Mouse (Mus musculus): ENCODE data around the gene Agfg2. TPM values are rescaled to one million over a fixed set of nuclear protein-coding genes. Genes with fewer than 3 reads are reported as not detected.

Gene Agfg2
- total RNA-seq, 1 experiment: 12.5 TPM

DNA sequence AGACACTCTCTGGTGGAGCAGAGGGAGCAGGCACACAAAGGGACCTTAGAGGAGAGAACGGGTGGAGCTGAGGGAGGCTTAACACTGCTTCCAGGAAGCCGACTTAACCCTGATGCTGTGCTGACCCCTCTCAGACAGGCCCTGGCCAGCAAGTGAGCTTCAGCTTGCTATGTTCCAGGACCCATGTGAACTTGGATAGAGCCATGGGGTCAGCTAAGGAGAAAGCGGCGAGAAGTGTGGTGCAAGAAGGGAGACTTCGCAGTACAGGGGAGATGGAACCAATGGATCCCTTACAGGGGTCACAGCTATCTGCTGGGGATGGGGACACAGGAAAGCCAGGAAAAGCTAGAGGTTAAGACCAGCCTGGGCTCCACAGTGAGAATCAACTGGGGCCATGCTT, 71.5 kb downstream of the Agfg2 start:
- H3K36me3 ChIP-seq (ENCODE audit: control insufficient read depth, insufficient read depth, low read length, poor library complexity, severe bottlenecking): no peaks in the 10 kb centered on the region
- H3K4me1 ChIP-seq (ENCODE audit: control insufficient read depth in 2 of 2, insufficient read depth in 2 of 2, low read length in 2 of 2, poor library complexity in 1 of 2): peaks cover 4 to 51% of the 10 kb centered on the region in 2 experiments; a peak in 3 of 4 replicates
- in situ Hi-C loops (cut with MboI; ENCODE audit: low sequenced_read_pairs in 2 of 2, unreplicated experiment in 2 of 2): no loop called here
- peak overlapping the region; percentile 66 for H3K27ac ChIP-seq (ENCODE audit: insufficient read depth, low read depth, low read length, poor library complexity, severe bottlenecking)
- no peaks in the 10 kb centered on the region for H3K9me3 ChIP-seq (ENCODE audit: control insufficient read depth, insufficient read depth, low read depth, low read length)
- no peak for TF ChIP-seq CHD2 (IDR thresholded peaks at IDR 0.05; ENCODE audit: low read depth, low read length)
- TF ChIP-seq ZNF384 (IDR thresholded peaks at IDR 0.05; ENCODE audit: low read depth, low read length): no peak
- no peak for TF ChIP-seq MAFK (IDR thresholded peaks at IDR 0.05; ENCODE audit: insufficient read depth, low read depth, low read length)
- no peak for TF ChIP-seq ZC3H11A (IDR thresholded peaks at IDR 0.05; ENCODE audit: borderline replicate concordance, low read depth, low read length)
- TF ChIP-seq HCFC1 (IDR thresholded peaks at IDR 0.05; ENCODE audit: borderline replicate concordance, insufficient read depth, low read length): no peak
- peak overlapping the region; percentile 60; the same call in 1 of the 2 replicates for H3K9ac ChIP-seq (ENCODE audit: insufficient read depth, low read depth, low read length, poor library complexity, severe bottlenecking)
- peak overlapping the region in 1 of 2 experiments; percentile 3; a peak in 1 of 4 replicates for H3K4me3 ChIP-seq (ENCODE audit: insufficient read depth in 1 of 2, low read depth in 1 of 2, low read length in 2 of 2, poor library complexity in 1 of 2, severe bottlenecking in 1 of 2)
- no peak for DNase-seq (ENCODE audit: low read depth, low spot score)

DNA sequence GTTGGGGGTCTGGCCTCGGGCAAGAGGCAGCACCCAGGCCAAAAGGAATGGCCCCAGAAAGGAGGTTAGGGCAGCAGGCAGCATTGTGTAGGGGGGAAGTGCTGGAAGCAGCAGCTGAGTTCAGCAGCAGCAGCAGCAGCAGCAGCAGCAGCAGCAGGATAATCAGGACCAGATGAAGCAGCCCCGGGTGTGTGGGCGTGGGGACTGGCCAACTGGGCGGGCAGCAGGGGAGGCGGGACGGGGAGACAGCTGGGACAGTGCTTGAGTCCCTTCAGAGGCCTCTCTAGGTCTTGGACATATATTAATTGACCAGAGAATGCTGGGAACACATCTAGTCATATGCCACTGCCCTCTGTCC, 73.3 kb downstream of the Agfg2 start:
- in situ Hi-C loops (cut with MboI; ENCODE audit: low sequenced_read_pairs in 2 of 2, unreplicated experiment in 2 of 2): no loop called here
- Histone ChIP-seq H3K4me1 (ENCODE audit: control insufficient read depth in 2 of 2, insufficient read depth in 2 of 2, low read length in 2 of 2, poor library complexity in 1 of 2) (peaks cover 4 to 53% of the 10 kb centered on the region in 2 experiments; a peak in 3 of 4 replicates), H3K9ac (ENCODE audit: insufficient read depth, low read depth, low read length, poor library complexity, severe bottlenecking) (peak overlapping the region; percentile 72; the same call in 1 of the 2 replicates), H3K27ac (ENCODE audit: insufficient read depth, low read depth, low read length, poor library complexity, severe bottlenecking) (peak overlapping the region; percentile 57; the same call in 1 of the 2 replicates), H3K4me3 (ENCODE audit: insufficient read depth in 1 of 2, low read depth in 1 of 2, low read length in 2 of 2, poor library complexity in 1 of 2, severe bottlenecking in 1 of 2) (peak overlapping the region; percentile 63 to 70; a peak in 1 of 4 replicates), H3K9me3 (ENCODE audit: control insufficient read depth, insufficient read depth, low read depth, low read length) (no peaks in the 10 kb centered on the region), H3K36me3 (ENCODE audit: control insufficient read depth, insufficient read depth, low read length, poor library complexity, severe bottlenecking) (peaks cover 9% of the 10 kb centered on the region)
- no peak for DNase-seq (ENCODE audit: low read depth, low spot score)
- TF ChIP-seq ZNF384 (IDR thresholded peaks at IDR 0.05; ENCODE audit: low read depth, low read length): no peak
- no peak for TF ChIP-seq CHD2 (IDR thresholded peaks at IDR 0.05; ENCODE audit: low read depth, low read length)
- TF ChIP-seq MAFK (IDR thresholded peaks at IDR 0.05; ENCODE audit: insufficient read depth, low read depth, low read length): no peak
- no peak for TF ChIP-seq ZC3H11A (IDR thresholded peaks at IDR 0.05; ENCODE audit: borderline replicate concordance, low read depth, low read length)
- no peak for TF ChIP-seq HCFC1 (IDR thresholded peaks at IDR 0.05; ENCODE audit: borderline replicate concordance, insufficient read depth, low read length)

DNA sequence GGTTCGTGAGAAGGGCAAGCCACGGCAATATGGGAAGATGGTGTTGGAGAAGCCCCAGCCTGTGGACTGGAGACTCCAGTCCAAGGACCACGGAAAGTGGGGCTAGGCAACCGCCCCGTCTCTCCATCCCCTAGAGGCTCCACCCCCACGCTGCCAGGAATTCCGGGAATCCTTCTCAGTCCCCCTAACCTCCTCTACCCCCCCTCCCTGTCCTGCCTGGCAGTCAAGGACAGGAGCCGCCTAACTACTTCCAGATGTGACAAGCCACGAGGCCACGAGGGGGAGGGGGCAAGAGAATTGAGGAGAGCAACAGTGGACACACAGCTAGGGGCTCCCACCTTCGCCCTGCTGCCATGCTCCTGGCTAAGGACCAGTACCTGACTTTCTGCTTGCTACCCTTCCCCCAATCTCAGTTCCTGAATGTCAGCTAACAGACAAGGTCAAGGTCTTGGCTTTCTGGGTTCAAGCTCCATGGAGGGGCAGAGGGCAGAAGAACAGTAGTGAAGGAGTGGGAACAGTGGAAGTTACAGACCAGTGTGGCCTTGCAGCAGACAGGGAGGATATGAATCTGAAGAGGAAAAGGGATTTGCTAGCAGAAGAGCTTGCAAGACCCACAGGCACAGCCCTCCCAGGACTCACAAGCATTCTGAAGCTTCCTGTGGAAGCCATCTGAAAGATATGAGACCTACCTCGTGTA, 73.8 kb downstream of the Agfg2 start:
- TF ChIP-seq ZC3H11A (IDR thresholded peaks at IDR 0.05; ENCODE audit: borderline replicate concordance, low read depth, low read length) (no peak), CHD2 (IDR thresholded peaks at IDR 0.05; ENCODE audit: low read depth, low read length) (no peak), MAFK (IDR thresholded peaks at IDR 0.05; ENCODE audit: insufficient read depth, low read depth, low read length) (no peak), ZNF384 (IDR thresholded peaks at IDR 0.05; ENCODE audit: low read depth, low read length) (no peak), HCFC1 (IDR thresholded peaks at IDR 0.05; ENCODE audit: borderline replicate concordance, insufficient read depth, low read length) (no peak)
- Histone ChIP-seq H3K9ac (ENCODE audit: insufficient read depth, low read depth, low read length, poor library complexity, severe bottlenecking) (peak overlapping the region; percentile 72; the same call in 1 of the 2 replicates), H3K4me1 (ENCODE audit: control insufficient read depth in 2 of 2, insufficient read depth in 2 of 2, low read length in 2 of 2, poor library complexity in 1 of 2) (peaks cover 4 to 53% of the 10 kb centered on the region in 2 experiments; a peak in 3 of 4 replicates), H3K36me3 (ENCODE audit: control insufficient read depth, insufficient read depth, low read length, poor library complexity, severe bottlenecking) (peaks cover 11% of the 10 kb centered on the region), H3K4me3 (ENCODE audit: insufficient read depth in 1 of 2, low read depth in 1 of 2, low read length in 2 of 2, poor library complexity in 1 of 2, severe bottlenecking in 1 of 2) (peak overlapping the region; percentile 63 to 70), H3K27ac (ENCODE audit: insufficient read depth, low read depth, low read length, poor library complexity, severe bottlenecking) (peak overlapping the region; percentile 75), H3K9me3 (ENCODE audit: control insufficient read depth, insufficient read depth, low read depth, low read length) (no peaks in the 10 kb centered on the region)
- in situ Hi-C loops (cut with MboI; ENCODE audit: low sequenced_read_pairs in 2 of 2, unreplicated experiment in 2 of 2): no loop called here
- no peak for DNase-seq (ENCODE audit: low read depth, low spot score)

DNA sequence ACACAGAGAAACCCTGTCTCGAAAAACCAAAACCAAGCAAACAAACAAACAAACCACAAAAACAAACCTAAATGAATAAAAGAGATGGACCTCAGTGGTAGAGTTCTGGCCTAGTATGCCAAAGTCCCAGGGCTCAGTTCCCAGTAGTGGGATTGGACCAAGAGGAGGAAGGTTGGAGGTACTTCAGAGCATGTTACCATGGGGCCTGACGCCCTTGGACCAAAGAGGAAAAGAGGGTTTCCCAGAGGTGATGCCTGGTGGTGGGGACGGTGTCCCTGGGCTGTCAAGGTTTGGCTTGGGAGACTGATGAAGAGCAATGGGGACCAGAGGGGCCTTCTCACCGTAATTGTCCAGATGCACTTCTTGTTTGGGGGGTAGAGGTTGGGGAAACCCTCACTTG, 74.5 kb downstream of the Agfg2 start:
- Histone ChIP-seq H3K4me3 (ENCODE audit: insufficient read depth in 1 of 2, low read depth in 1 of 2, low read length in 2 of 2, poor library complexity in 1 of 2, severe bottlenecking in 1 of 2) (peak overlapping the region; percentile 63 to 70), H3K4me1 (ENCODE audit: control insufficient read depth in 2 of 2, insufficient read depth in 2 of 2, low read length in 2 of 2, poor library complexity in 1 of 2) (peaks cover 4 to 53% of the 10 kb centered on the region in 2 experiments; a peak in 3 of 4 replicates), H3K9me3 (ENCODE audit: control insufficient read depth, insufficient read depth, low read depth, low read length) (no peaks in the 10 kb centered on the region), H3K36me3 (ENCODE audit: control insufficient read depth, insufficient read depth, low read length, poor library complexity, severe bottlenecking) (peaks cover 18% of the 10 kb centered on the region), H3K9ac (ENCODE audit: insufficient read depth, low read depth, low read length, poor library complexity, severe bottlenecking) (peak overlapping the region; percentile 72; the same call in 1 of the 2 replicates), H3K27ac (ENCODE audit: insufficient read depth, low read depth, low read length, poor library complexity, severe bottlenecking) (peak overlapping the region; percentile 75)
- no peak for TF ChIP-seq MAFK (IDR thresholded peaks at IDR 0.05; ENCODE audit: insufficient read depth, low read depth, low read length)
- TF ChIP-seq ZC3H11A (IDR thresholded peaks at IDR 0.05; ENCODE audit: borderline replicate concordance, low read depth, low read length): no peak
- no peak for TF ChIP-seq CHD2 (IDR thresholded peaks at IDR 0.05; ENCODE audit: low read depth, low read length)
- TF ChIP-seq ZNF384 (IDR thresholded peaks at IDR 0.05; ENCODE audit: low read depth, low read length): no peak
- no peak for TF ChIP-seq HCFC1 (IDR thresholded peaks at IDR 0.05; ENCODE audit: borderline replicate concordance, insufficient read depth, low read length)
- in situ Hi-C loops (cut with MboI; ENCODE audit: low sequenced_read_pairs in 2 of 2, unreplicated experiment in 2 of 2): no loop called here
- DNase-seq (ENCODE audit: low read depth, low spot score): no peak

Data from ES-E14 (cell line).